Mouse (Mus musculus) lung, embryonic 16.5 days (tissue): ENCODE measurements around the gene Patj. TPM values are rescaled to one million over a fixed set of nuclear protein-coding genes. Genes with fewer than 3 reads are reported as not detected.

Experiments
- ATAC-seq: fragments of 200-750 bp; cut with Nextera tagmentation; 2 replicates; pipeline ENCODE4 v1.8.0; 2017; ENCODE audit warnings: low read depth, mild to moderate bottlenecking, moderate library complexity
- H3K27ac ChIP-seq: fragments of 300-500 bp; sonication (generic); 2 replicates; pipeline ENCODE4 v1.5.1; 2014; ENCODE audit warnings: mild to moderate bottlenecking, control low read depth, low read length
- H3K27me3 ChIP-seq: fragments of 300-500 bp; sonication (generic); 2 replicates; pipeline ENCODE4 v1.6.1; 2014; ENCODE audit warnings: low read depth, low read length, mixed read lengths; ENCODE audit not compliant: control insufficient read depth, insufficient read depth
- H3K36me3 ChIP-seq: fragments of 300-500 bp; sonication (generic); 2 replicates; pipeline ENCODE4 v1.6.1; 2014; ENCODE audit warnings: low read length; ENCODE audit not compliant: control insufficient read depth, insufficient read depth
- H3K4me1 ChIP-seq: fragments of 300-500 bp; sonication (generic); replicated peaks from 2 replicates; pipeline ENCODE4 v1.6.1; 2014; ENCODE audit warnings: low read length, mixed read lengths; ENCODE audit not compliant: control insufficient read depth, insufficient read depth
- H3K4me2 ChIP-seq: fragments of 300-500 bp; sonication (generic); 2 replicates; pipeline ENCODE4 v1.6.1; 2014; ENCODE audit warnings: low read depth, low read length, control low read depth
- H3K4me3 ChIP-seq: fragments of 300-500 bp; sonication (generic); 2 replicates; pipeline ENCODE4 v1.5.1; 2014; ENCODE audit warnings: mild to moderate bottlenecking, low read length, control low read depth
- H3K9ac ChIP-seq: fragments of 300-500 bp; sonication (generic); 2 replicates; pipeline ENCODE4 v1.6.1; 2014; ENCODE audit warnings: low read length, control low read depth
- H3K9me3 ChIP-seq: fragments of 300-500 bp; sonication (generic); 2 replicates; pipeline ENCODE4 v1.6.1; 2016; ENCODE audit warnings: low read length; ENCODE audit not compliant: control insufficient read depth
- WGBS: fragments of 180-500 bp; shearing (Covaris S2); extraction: QIAGEN DNeasy Blood & Tissue Kit; methylation state at CpG from one replicate; pipeline ENCODE4 v1.1.7; 2014; 5-methylcytosine and 5-hydroxymethylcytosine counted together
- polyA plus RNA-seq: library from polyadenylated mRNA; unstranded; fragments of >200 nt; fragmentation: Nextera tagmentation; extraction: Ambion mirVana; gene quantifications from 2 replicates; pipeline ENCODE4 v1.2.1, GENCODE M21; 2015

The Patj gene
- polyA plus RNA-seq, 1 experiment from 2014 or later, result 21.2 TPM

DNA sequence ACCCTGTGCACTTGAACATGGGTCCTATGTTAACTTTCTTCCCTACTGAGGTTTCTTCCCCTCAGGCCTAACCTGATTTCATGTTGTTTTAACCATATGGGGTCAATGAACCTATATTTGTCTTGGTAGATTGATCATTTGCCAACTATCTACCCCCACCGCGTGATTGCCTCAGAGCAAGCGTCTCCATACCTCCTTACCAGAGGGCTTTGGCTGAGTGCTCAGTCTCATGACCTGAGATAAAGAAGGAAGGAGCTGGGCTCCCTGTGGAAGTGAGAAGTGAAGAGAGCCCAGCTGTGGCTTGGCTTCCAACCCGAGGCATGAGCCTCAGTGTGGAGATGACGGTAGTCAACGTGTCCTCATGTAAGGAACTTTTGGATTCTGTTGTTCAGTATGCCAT, 160.9 kb downstream of the Patj start:
- WGBS, result 54% methylated on average over 6 of the region's 6 CpGs
- Histone ChIP-seq H3K4me1 (0 out of 2 replicates have a peak, but pooled peaks cover 3% of the 10 kb centered on the region), H3K4me3 (no peak overlapping the region), H3K27me3 (no peaks in the 10 kb centered on the region), H3K9ac (no peak overlapping the region), H3K4me2 (no peak overlapping the region), H3K27ac (no peak overlapping the region), H3K9me3 (no peaks in the 10 kb centered on the region), H3K36me3 (no peaks in the 10 kb centered on the region)
- ATAC-seq, result peak; percentile 69

DNA sequence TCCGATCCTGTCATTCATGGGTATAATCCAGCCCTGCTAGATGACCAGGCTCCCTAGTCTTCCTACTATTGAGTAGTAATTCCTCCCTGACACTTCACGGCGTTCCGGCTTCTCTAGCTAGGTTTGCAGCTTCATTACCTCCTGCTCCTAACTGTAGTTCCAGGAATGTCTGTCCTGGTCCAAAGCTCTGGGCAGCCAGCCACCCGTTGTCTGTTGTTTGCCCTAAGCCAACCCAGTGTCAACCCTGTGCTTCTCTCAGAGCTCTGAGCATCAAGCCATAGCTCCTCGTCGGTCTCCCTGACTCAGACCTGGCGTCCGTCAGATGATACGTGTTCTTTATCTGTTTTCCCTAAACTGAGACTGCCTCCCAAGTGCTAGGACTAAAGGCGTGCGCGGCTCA, 161.6 kb downstream of the Patj start:
- no peak overlapping the region for H3K27ac ChIP-seq
- H3K4me3 ChIP-seq, result no peak overlapping the region
- no peak for ATAC-seq
- no peaks in the 10 kb centered on the region for H3K9me3 ChIP-seq
- no peak overlapping the region for H3K4me2 ChIP-seq
- no peak overlapping the region for H3K9ac ChIP-seq
- H3K4me1 ChIP-seq, result 0 out of 2 replicates have a peak, but pooled peaks cover 3% of the 10 kb centered on the region
- WGBS, result 79% methylated on average over 13 of the region's 13 CpGs
- H3K27me3 ChIP-seq, result no peaks in the 10 kb centered on the region
- no peaks in the 10 kb centered on the region for H3K36me3 ChIP-seq

DNA sequence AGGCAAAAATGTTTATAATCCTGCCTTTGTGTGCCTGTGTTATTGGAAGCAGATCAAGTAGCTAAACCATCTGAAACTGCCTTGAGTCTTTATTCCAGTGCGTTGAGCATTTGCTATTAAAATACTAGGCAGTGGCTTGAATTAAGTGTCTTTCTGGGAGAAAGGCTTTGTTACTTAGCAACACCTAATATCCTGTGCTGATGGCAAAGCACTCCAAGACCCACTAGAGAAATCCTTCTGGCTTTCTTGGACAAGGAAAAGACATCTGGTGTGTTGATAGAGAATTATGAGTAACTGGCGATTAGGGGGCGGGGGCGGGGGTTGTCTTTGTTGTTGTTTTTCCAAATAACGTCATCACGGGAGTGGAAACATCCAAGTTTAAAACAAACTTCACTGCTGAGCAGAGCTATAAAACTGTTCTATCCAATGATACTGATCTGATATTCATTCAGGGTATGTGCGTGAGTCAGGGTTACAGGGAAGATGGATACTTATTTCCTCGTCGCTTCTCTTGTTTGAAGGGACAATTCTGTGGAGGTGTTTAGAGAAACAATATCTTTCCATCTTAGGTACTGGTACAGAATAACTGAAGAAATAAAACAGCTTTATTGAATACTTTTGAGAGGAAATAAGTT, 164.7 kb downstream of the Patj start:
- H3K4me2 ChIP-seq, result no peak overlapping the region
- H3K36me3 ChIP-seq, result no peaks in the 10 kb centered on the region
- H3K4me3 ChIP-seq, result no peak overlapping the region
- H3K9me3 ChIP-seq, result no peaks in the 10 kb centered on the region
- no peak for ATAC-seq
- no peaks in the 10 kb centered on the region for H3K27me3 ChIP-seq
- peaks cover 31% of the 10 kb centered on the region for H3K4me1 ChIP-seq
- no peak overlapping the region for H3K9ac ChIP-seq
- H3K27ac ChIP-seq, result peak overlapping the region; percentile 39
- 66% methylated on average over 9 of the region's 9 CpGs for WGBS

DNA sequence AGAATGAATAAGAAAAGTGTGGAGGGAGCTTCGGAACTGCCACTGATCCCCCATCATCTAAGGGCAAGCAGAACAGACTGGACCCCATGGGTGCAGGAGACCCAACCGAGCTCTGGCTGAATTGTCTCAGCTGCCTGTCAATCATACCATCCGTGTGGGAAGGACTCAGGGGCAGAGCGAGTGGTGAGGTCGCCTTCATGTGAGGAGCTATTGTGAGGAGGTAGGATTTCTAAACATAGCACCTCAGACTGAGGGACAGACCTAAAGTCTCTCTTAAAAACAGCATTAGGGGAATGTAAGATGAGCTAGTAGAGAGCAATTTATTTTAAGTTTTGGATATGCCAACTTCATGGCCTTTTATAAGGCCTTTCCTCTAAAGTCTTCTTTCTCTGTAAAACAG, 167.5 kb downstream of the Patj start:
- no peaks in the 10 kb centered on the region for H3K9me3 ChIP-seq
- H3K27me3 ChIP-seq, result no peaks in the 10 kb centered on the region
- peak overlapping the region; percentile 86 for H3K27ac ChIP-seq
- 54% methylated on average over 5 of the region's 5 CpGs for WGBS
- H3K4me1 ChIP-seq, result peaks cover 31% of the 10 kb centered on the region
- no peak for ATAC-seq
- no peak overlapping the region; the same call in 1 of the 2 replicates for H3K9ac ChIP-seq
- H3K4me2 ChIP-seq, result no peak overlapping the region; the same call in 1 of the 2 replicates
- no peak overlapping the region for H3K4me3 ChIP-seq
- no peaks in the 10 kb centered on the region for H3K36me3 ChIP-seq

DNA sequence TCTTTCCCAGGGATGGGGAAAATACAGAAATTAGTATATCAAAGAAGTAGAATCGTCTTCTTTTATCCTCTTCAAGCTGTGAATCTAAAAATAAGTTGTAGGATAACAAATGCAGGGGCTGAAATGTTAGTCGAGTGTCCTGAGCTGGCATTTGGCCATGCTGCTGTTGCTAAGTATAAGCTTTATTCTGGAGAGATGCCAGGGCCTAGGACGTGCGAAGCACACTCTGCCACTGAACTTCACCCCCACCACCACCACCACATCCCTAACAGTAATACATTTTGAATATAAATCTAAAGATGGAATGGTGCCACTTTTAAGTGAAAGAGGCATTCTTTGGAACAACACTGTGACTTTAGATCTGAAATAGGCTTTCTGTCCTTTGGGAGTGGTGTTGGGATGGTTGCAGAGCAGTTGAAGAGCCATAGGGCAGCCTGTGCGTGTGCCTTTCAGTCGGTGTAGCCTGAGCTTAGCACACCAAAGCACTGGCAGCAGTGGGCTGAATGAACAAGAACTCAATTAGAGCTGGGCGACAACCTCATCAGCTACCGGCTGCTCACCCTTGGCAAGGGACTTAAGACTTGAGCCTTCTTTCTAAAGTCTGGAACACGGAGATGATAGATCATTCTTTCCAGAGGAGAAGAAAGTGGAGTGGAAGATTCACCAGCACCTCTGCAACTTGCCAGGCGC, 168.1 kb downstream of the Patj start:
- H3K4me3 ChIP-seq, result no peak overlapping the region
- H3K36me3 ChIP-seq, result no peaks in the 10 kb centered on the region
- no peak overlapping the region for H3K9ac ChIP-seq
- 26% methylated on average over 10 of the region's 10 CpGs for WGBS
- peak overlapping the region; percentile 18 for H3K4me2 ChIP-seq
- no peaks in the 10 kb centered on the region for H3K9me3 ChIP-seq
- H3K27ac ChIP-seq, result peak overlapping the region; percentile 92
- peaks cover 31% of the 10 kb centered on the region for H3K4me1 ChIP-seq
- H3K27me3 ChIP-seq, result no peaks in the 10 kb centered on the region
- peak; percentile 90 for ATAC-seq

DNA sequence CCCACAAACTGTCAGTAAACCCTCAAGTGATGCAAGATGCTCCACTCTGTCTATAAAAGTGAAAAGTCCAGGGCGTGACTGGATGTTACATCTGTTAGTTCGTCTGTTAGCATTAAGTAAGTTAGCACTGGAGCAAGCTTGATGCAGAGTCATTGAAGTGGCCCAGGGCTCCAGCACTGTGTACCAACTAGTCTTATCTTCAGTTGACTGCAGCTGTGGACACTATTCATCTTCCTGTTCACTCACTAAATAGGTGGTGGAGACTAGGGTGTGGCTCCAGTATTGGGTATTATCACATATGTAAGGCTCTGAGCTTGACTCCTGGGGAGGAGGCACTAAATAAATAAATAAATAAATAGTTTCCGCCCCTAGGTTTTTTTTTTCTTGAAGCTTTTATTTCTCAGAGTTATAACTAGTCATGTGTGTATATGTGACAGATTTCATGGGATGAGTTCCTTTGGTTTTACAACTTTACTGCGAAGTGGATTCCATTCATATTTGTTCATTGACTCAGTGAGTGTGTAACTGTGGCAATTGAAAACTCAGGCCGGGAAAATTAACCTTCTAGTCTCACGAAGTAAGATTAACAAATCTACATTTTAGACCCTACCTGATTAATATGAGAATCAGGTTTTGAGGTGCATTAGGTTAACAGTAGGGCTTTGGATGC, 168.7 kb downstream of the Patj start:
- peak overlapping the region; percentile 92 for H3K27ac ChIP-seq
- H3K4me3 ChIP-seq, result no peak overlapping the region
- 0 out of 2 replicates have a peak overlapping the region, but pooled peaks have one; percentile 18 for H3K4me2 ChIP-seq
- H3K9me3 ChIP-seq, result no peaks in the 10 kb centered on the region
- H3K36me3 ChIP-seq, result no peaks in the 10 kb centered on the region
- H3K27me3 ChIP-seq, result no peaks in the 10 kb centered on the region
- no peak overlapping the region for H3K9ac ChIP-seq
- H3K4me1 ChIP-seq, result peaks cover 31% of the 10 kb centered on the region
- peak; percentile 62 for ATAC-seq
- WGBS, result 50% methylated on average over 6 of the region's 6 CpGs

DNA sequence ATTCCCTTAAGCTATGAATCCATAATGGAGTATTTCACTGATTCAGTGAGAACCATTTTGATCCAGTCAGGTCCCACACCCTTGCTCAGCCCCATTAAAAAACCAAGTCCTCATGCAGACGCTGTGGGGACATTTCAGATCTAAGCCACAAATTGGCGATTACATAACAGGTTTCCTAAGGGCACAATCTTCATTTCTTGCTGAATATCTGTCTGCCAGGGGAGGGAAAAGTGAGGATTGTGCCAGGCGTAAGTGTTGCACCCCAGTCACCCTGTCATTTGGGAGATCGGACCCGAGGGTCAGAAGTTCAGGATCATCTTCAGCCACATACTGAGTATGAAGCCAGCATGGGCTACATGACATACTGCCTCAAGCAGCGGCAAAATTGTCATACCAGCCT, 171.2 kb downstream of the Patj start:
- Histone ChIP-seq H3K9me3 (no peaks in the 10 kb centered on the region), H3K36me3 (no peaks in the 10 kb centered on the region), H3K9ac (no peak overlapping the region), H3K27ac (no peak overlapping the region), H3K4me2 (no peak overlapping the region), H3K4me1 (peaks cover 33% of the 10 kb centered on the region), H3K27me3 (no peaks in the 10 kb centered on the region), H3K4me3 (no peak overlapping the region)
- 86% methylated on average over 6 of the region's 6 CpGs for WGBS
- ATAC-seq, result no peak

DNA sequence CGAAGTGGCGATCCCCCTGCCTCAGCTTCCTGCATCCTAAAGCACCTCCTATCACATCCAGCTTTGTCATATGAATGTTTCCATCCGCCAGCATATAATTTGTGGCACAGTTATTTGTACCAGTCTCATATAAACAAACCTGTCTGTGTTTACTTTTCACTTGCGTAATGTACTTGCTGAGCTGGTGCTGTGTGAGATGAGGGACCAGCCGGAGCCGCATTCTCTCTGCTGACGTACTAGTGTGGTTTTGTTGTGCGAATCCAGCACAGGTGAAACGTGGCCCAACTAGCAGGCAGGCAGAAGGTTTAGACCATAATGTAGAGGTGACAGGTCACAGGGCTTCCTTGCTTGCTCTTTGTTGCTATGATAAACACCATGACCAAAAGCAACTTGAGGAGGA, 171.9 kb downstream of the Patj start:
- Histone ChIP-seq H3K9ac (no peak overlapping the region), H3K4me3 (no peak overlapping the region), H3K4me2 (no peak overlapping the region), H3K9me3 (no peaks in the 10 kb centered on the region), H3K4me1 (peaks cover 32% of the 10 kb centered on the region), H3K27me3 (no peaks in the 10 kb centered on the region), H3K27ac (no peak overlapping the region), H3K36me3 (no peaks in the 10 kb centered on the region)
- no peak for ATAC-seq
- WGBS, result 65% methylated on average over 9 of the region's 9 CpGs

DNA sequence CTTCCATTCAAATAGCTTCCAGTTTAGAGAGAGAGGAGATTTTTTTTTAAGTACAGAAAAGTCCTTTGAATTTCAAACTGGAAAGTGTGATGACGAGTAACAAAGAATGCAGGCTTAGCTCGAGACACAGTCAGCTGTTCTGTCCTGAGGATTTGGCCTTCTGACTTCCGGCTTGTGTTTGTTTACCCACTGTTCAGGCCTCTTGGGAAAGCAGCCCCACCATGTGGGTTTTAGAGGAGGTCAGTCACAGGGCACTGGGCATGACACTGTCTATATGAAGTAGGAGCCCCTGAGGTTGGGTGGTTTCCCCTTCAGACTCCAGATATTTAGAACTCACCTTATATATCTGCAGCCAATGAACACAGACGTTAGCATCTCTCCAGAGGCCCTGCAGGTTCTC, 174.3 kb downstream of the Patj start:
- ATAC-seq, result peak; percentile 72; the same call in 1 of the 2 replicates

More for the DNA sequence above, 174.3 kb downstream of the Patj start:
- Histone ChIP-seq H3K4me2 (no peak overlapping the region), H3K9ac (no peak overlapping the region), H3K27ac (peak overlapping the region; percentile 8; the same call in 1 of the 2 replicates), H3K4me1 (peaks cover 9% of the 10 kb centered on the region), H3K4me3 (no peak overlapping the region), H3K27me3 (no peaks in the 10 kb centered on the region), H3K36me3 (no peaks in the 10 kb centered on the region), H3K9me3 (no peaks in the 10 kb centered on the region)
- WGBS, result 20% methylated on average over 4 of the region's 4 CpGs
